Mouse (Mus musculus) heart, adult 2 months (tissue): ENCODE measurements around the gene Gm42791. TPM values are rescaled to one million over a fixed set of nuclear protein-coding genes. Genes with fewer than 3 reads are reported as not detected.

Experiments
- DNase-seq, 2 experiments: peaks; one replicate each; pipeline ENCODE4 v3.0.0; 2021
- H3K27ac ChIP-seq: fragments of 200-600 bp; 2 replicates; pipeline ENCODE4 v1.8.1; 2022
- H3K27me3 ChIP-seq: fragments of 200-500 bp; 2 replicates; pipeline ENCODE4 v1.6.1; 2012; ENCODE audit warnings: mild to moderate bottlenecking, low read length, inconsistent platforms, mixed read lengths; ENCODE audit not compliant: control insufficient read depth, insufficient read depth
- H3K36me3 ChIP-seq: fragments of 200-500 bp; 2 replicates; pipeline ENCODE4 v1.6.1; 2012; ENCODE audit warnings: low read length, inconsistent platforms; ENCODE audit not compliant: control insufficient read depth, insufficient read depth
- H3K4me1 ChIP-seq: fragments of 200-500 bp; 2 replicates; pipeline ENCODE4 v1.6.1; 2011; ENCODE audit warnings: low read length; ENCODE audit not compliant: control insufficient read depth, insufficient read depth
- H3K4me3 ChIP-seq: fragments of 200-600 bp; 2 replicates; pipeline ENCODE4 v1.8.1; 2022
- H3K79me2 ChIP-seq: fragments of 200-500 bp; replicated peaks from 2 replicates; pipeline ENCODE4 v1.6.1; 2012; ENCODE audit warnings: mild to moderate bottlenecking, inconsistent platforms, low read length, moderate library complexity, mixed read lengths; ENCODE audit not compliant: control insufficient read depth, insufficient read depth
- H3K9ac ChIP-seq: fragments of 200-500 bp; 2 replicates; pipeline ENCODE4 v1.6.1; 2012; ENCODE audit warnings: low read depth, mild to moderate bottlenecking, control low read depth, inconsistent platforms, low read length, mixed read lengths
- CTCF ChIP-seq: fragments of 200-600 bp; IDR thresholded peaks from 2 replicates; pipeline ENCODE4 v1.8.1; 2022; ENCODE audit warnings: antibody characterized with exemption, mild to moderate bottlenecking, moderate library complexity
- EP300 ChIP-seq: fragments of 200-500 bp; IDR thresholded peaks from 2 replicates; pipeline ENCODE4 v1.6.1; 2011; ENCODE audit warnings: low read depth, low read length, control low read depth; ENCODE audit not compliant: insufficient read depth
- POLR2A ChIP-seq: fragments of 200-500 bp; IDR thresholded peaks from 2 replicates; pipeline ENCODE4 v1.6.1; 2011; ENCODE audit warnings: mild to moderate bottlenecking, low read depth, low read length, control low read depth; ENCODE audit not compliant: insufficient read depth
- WGBS: fragments of 180-500 bp; shearing (Covaris S2); methylation state at CpG from one replicate; pipeline ENCODE4 v1.1.7; 2018; 5-methylcytosine and 5-hydroxymethylcytosine counted together
- intact Hi-C: fragments of 180-260 bp; cut with DNase I; formaldehyde crosslinking; loops from one replicate; pipeline ENCODE4 v1.15.1; 2025
- polyA plus RNA-seq: library from polyadenylated mRNA; depleted of rRNA; stranded (reverse); fragments of >200 nt; gene quantifications from 2 replicates; pipeline ENCODE4 v1.2.3, GENCODE M21; 2012
- total RNA-seq, 2 experiments: library from RNA; stranded (reverse); gene quantifications; 2 replicates each; pipeline ENCODE4 v1.2.3; 2021

Gm42791 gene
- total and polyA plus RNA-seq, 3 experiments = 5.7 to 5.9 TPM; not detected in 1

DNA sequence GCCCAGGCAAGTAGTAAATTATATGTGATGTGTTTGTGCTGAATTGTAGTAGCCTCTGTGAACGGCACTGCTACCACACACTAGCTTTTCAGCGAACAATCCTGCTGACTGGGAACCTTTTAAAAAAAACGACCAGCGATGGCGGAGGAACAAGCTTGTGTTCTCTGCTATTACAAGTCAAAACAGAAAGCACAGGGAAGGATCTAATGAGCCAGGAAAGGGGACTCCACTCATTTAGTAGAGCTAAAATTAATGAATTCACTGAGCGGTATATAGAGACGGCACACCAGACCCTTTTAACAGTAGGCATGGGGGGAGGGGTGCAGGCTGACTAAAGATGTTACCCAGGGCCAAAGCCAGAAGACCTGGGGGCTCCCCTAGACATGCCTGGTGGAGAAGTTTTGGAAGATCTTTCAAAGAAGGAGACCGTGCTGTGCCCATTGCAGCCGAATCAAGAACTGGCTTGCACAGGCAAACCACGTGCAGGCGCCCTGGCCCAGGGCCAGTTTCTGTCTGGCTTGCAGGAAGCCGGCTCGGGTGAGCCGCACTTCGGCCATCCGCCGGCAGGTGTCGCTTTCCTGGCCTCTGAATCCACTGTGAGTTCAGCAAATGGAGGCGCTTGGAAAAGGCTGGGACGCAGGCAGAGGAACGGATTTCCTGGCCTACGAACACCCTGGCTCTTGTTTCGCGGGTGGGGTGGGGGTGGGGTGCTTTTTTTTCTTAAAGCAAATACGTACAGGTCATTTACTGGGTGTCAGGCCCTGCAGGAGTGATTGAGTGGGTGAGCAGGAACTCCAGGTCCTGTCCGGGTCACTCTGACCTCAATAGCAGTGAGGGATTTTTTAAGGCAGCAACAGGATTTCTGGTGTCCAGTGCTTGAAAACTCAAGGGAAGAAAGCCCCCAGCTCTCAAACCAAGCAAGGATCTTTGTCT, 11.7 kb upstream of the Gm42791 start:
- WGBS = 4% methylated on average over 26 of the region's 26 CpGs
- no peaks in the 10 kb centered on the region for H3K27me3 ChIP-seq
- TF ChIP-seq CTCF (peak; percentile 88), EP300 (peak; percentile 67; the same call in 1 of the 2 replicates), POLR2A (peak; percentile 75)
- no peaks in the 10 kb centered on the region for H3K36me3 ChIP-seq
- intact Hi-C loops = loop anchor here (1.0 to 2.0 kb wide), 5 partner anchors 11 to 330 kb away; partner anchors contain the start of gene Gm42791
- peak overlapping the region; percentile 55 for H3K4me3 ChIP-seq
- peak overlapping the region; percentile 48 for H3K9ac ChIP-seq
- H3K79me2 ChIP-seq = no peaks in the 10 kb centered on the region
- peak; percentile 99 to 100 for DNase-seq
- peak overlapping the region; percentile 92 for H3K27ac ChIP-seq
- peaks cover 2% of the 10 kb centered on the region; the same call in 1 of the 2 replicates for H3K4me1 ChIP-seq

DNA sequence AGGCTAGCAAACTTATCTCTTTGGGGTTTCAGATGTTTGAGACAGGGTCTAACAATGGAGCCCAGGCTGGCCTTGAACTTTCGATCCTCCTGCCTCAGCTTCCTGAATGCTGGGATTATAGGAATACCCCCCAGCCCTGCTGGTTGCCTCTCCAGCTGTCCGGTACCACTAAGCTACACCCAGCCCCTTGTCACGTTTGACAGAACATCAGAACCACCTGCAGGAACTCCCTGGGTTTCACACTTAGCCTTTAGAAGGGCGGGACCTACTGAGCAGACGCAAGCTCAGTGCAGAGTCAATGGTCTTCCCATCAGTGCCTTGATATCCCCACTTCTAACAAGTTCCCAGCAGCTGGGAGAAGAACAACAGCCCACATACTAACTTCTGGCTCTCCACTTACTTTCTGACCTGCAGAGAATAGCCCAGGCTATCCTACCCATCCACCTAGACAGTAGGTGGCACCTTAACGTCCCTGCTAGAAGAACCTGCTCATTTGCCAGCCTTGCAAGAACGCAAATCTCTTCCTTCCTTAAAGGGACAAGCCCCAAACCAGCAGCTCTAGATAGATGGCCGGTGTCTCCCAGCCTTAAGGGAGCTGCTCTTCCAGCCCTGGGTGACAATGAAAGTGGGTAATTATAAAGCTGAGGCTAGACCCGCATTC, 10.9 kb upstream of the Gm42791 start:
- H3K27me3 ChIP-seq = no peaks in the 10 kb centered on the region
- no peaks in the 10 kb centered on the region for H3K36me3 ChIP-seq
- intact Hi-C loops = loop anchor here (1.0 to 2.0 kb wide), 4 partner anchors 11 to 331 kb away; partner anchors contain the start of gene Gm42791
- TF ChIP-seq POLR2A (no peak), EP300 (no peak), CTCF (no peak)
- no peak overlapping the region for H3K4me3 ChIP-seq
- H3K4me1 ChIP-seq = peaks cover 2% of the 10 kb centered on the region; the same call in 1 of the 2 replicates
- DNase-seq = no peak
- no peak overlapping the region; the same call in 1 of the 2 replicates for H3K27ac ChIP-seq
- 56% methylated on average over 9 of the region's 9 CpGs for WGBS
- H3K9ac ChIP-seq = no peak overlapping the region
- no peaks in the 10 kb centered on the region for H3K79me2 ChIP-seq

DNA sequence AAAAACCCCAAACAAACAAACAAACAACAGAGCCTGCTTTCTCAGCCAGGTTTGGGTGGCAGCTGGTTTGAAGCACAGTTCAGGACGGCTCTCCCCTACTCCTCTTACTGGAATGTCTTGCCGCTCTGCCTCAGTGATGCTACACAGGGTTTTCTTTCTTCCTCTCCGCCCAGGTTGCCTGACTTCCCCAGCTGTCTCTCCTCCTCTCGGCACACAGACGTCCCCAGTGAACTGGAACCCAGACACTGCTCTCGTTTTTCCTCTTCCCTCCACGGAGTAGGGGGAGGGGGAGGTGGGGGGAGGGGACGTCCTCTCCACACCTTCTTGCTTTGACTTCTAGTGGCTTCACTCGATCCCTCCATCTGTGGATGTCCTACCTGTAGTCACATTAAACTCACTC, 10.1 kb upstream of the Gm42791 start:
- Histone ChIP-seq H3K27me3 (no peaks in the 10 kb centered on the region), H3K36me3 (no peaks in the 10 kb centered on the region), H3K4me1 (peaks cover 2% of the 10 kb centered on the region; the same call in 1 of the 2 replicates), H3K4me3 (no peak overlapping the region), H3K9ac (no peak overlapping the region), H3K27ac (no peak overlapping the region), H3K79me2 (no peaks in the 10 kb centered on the region)
- no peak for DNase-seq
- intact Hi-C loops = no loop called here
- WGBS = 50% methylated on average over 9 of the region's 9 CpGs
- no peak for TF ChIP-seq POLR2A
- no peak for TF ChIP-seq CTCF
- no peak for TF ChIP-seq EP300

DNA sequence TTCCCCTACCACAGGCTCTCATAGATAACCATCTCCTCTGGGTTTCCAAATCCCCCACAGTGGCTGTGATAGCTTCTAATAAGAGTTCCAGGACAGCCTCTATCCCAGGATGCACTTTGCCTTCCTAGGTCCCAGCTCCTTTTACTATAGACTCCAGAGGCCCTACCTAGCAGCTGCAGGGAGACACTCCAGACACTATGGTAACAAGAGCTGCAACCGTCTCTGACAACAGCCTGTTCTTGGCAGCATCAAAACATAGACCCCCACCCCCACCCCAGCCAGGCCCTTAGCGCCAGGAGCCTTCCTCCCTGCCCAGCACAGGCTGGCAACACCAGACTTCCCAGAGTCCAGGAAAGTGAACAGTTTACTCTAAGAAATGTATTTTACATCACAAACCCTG, 8.2 kb upstream of the Gm42791 start:
- Histone ChIP-seq H3K9ac (no peak overlapping the region), H3K36me3 (no peaks in the 10 kb centered on the region), H3K27ac (no peak overlapping the region), H3K79me2 (no peaks in the 10 kb centered on the region), H3K4me3 (no peak overlapping the region), H3K4me1 (peaks cover 2% of the 10 kb centered on the region; the same call in 1 of the 2 replicates), H3K27me3 (no peaks in the 10 kb centered on the region)
- no peak for DNase-seq
- no peak for TF ChIP-seq EP300
- no peak for TF ChIP-seq CTCF
- 49% methylated on average over 2 of the region's 2 CpGs for WGBS
- intact Hi-C loops = no loop called here

DNA sequence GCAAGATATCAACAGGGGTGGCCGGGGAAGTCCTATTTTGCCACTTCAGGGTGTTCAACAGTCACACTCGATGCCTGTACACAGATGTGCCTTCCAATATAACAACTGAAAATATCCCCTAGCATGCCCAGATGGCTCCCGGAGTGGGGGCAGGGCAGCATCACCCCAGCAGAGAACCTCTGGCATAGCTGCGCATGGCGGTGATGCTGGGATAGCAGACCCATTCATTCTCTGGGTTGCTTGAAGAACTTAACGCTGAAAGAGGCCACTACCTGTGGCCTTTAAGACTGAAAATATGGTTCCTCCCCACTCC, 7.8 kb upstream of the Gm42791 start:
- H3K79me2 ChIP-seq = no peaks in the 10 kb centered on the region
- no peaks in the 10 kb centered on the region for H3K36me3 ChIP-seq
- TF ChIP-seq CTCF (no peak), POLR2A (no peak), EP300 (no peak)
- no peak for DNase-seq
- no peak overlapping the region for H3K9ac ChIP-seq
- peaks cover 2% of the 10 kb centered on the region; the same call in 1 of the 2 replicates for H3K4me1 ChIP-seq
- no peak overlapping the region for H3K4me3 ChIP-seq
- intact Hi-C loops = no loop called here
- WGBS = 80% methylated on average over 6 of the region's 6 CpGs
- no peak overlapping the region for H3K27ac ChIP-seq
- no peaks in the 10 kb centered on the region for H3K27me3 ChIP-seq
